Mouse (Mus musculus): ENCODE measurements around the gene Zc3h12a.

Gene Zc3h12a

GRCm38 (mm10) chr4:125105354-125105753 is 22.3 kb downstream of the Zc3h12a start:
- DNase-seq, result no peak

- no peak for DNase-seq
These were observed 26.3 kb downstream of the Zc3h12a start for GRCm38 (mm10) chr4:125101334-125101733.

GRCm38 (mm10) chr4:125099458-125099857 is 28.2 kb downstream of the Zc3h12a start:
- peak; percentile 73 for DNase-seq

GRCm38 (mm10) chr4:125097412-125097811 is 30.2 kb downstream of the Zc3h12a start:
- no peak for DNase-seq

GRCm38 (mm10) chr4:125096066-125096465 is 31.6 kb downstream of the Zc3h12a start:
- DNase-seq, result no peak

GRCm38 (mm10) chr4:125093031-125093430 is 34.6 kb downstream of the Zc3h12a start:
- no peak for DNase-seq

GRCm38 (mm10) chr4:125085346-125085841 is 42.2 kb downstream of the Zc3h12a start:
- DNase-seq, result peak; percentile 81

GRCm38 (mm10) chr4:125084403-125085345 is 43.0 kb downstream of the Zc3h12a start, which contains the start of gene Meaf6:
Gene Meaf6, plus strand, starts transcription at chr4:125085134.
- peak; percentile 93 for DNase-seq

- no peak for DNase-seq
These were observed 48.9 kb downstream of the Zc3h12a start for GRCm38 (mm10) chr4:125078698-125079097.

GRCm38 (mm10) chr4:125077700-125078099 is 49.9 kb downstream of the Zc3h12a start:
- DNase-seq, result no peak

Data from right cerebral cortex, adult 18-20 months (tissue).